Mouse (Mus musculus) frontal cortex, postnatal 36 days (tissue): ENCODE results near the gene Lingo1.

Experiments used
- DNase-seq, 2 experiments: peaks; one replicate each; pipeline ENCODE4 v3.0.0; 2022; ENCODE audit warnings: low spot score in 2 of 2

The Lingo1 gene

GRCm38 (mm10) chr9:56681950-56682349 lies 114.3 kb downstream of the Lingo1 start:
- peak; percentile 75 to 82 for DNase-seq

GRCm38 (mm10) chr9:56678929-56679681 lies 117.2 kb downstream of the Lingo1 start:
- no peak for DNase-seq

- DNase-seq = no peak
Observed at GRCm38 (mm10) chr9:56675696-56676095, 120.6 kb downstream of the Lingo1 start.

GRCm38 (mm10) chr9:56669605-56670221 lies 126.6 kb downstream of the Lingo1 start:
- DNase-seq = peak in 1 of 2 experiments; percentile 51

- no peak for DNase-seq
Observed at GRCm38 (mm10) chr9:56664136-56664535, 132.1 kb downstream of the Lingo1 start.

- peak; percentile 54 to 66 for DNase-seq
Observed at GRCm38 (mm10) chr9:56662946-56663345, 133.3 kb downstream of the Lingo1 start.

GRCm38 (mm10) chr9:56662405-56662804 lies 133.9 kb downstream of the Lingo1 start:
- DNase-seq = no peak

- DNase-seq = no peak
Observed at GRCm38 (mm10) chr9:56661217-56661840, 134.9 kb downstream of the Lingo1 start.

- DNase-seq = no peak
Observed at GRCm38 (mm10) chr9:56658580-56658979, 137.7 kb downstream of the Lingo1 start.

- DNase-seq = peak; percentile 84 to 90
Observed at GRCm38 (mm10) chr9:56657996-56658398, 138.3 kb downstream of the Lingo1 start.

GRCm38 (mm10) chr9:56656766-56657542 lies 139.3 kb downstream of the Lingo1 start:
- DNase-seq = peak; percentile 86 to 90

- DNase-seq = no peak
Observed at GRCm38 (mm10) chr9:56655167-56655566, 141.1 kb downstream of the Lingo1 start.

GRCm38 (mm10) chr9:56652551-56652950 lies 143.7 kb downstream of the Lingo1 start:
- DNase-seq = no peak

- no peak for DNase-seq
Observed at GRCm38 (mm10) chr9:56651586-56651985, 144.7 kb downstream of the Lingo1 start.

- peak in 1 of 2 experiments; percentile 56 for DNase-seq
Observed at GRCm38 (mm10) chr9:56646227-56647025, 149.8 kb downstream of the Lingo1 start.

GRCm38 (mm10) chr9:56643474-56643873 lies 152.8 kb downstream of the Lingo1 start:
- no peak for DNase-seq

- no peak for DNase-seq
Observed at GRCm38 (mm10) chr9:56638226-56638905, 157.9 kb downstream of the Lingo1 start.

GRCm38 (mm10) chr9:56637403-56637857 lies 158.8 kb downstream of the Lingo1 start:
- DNase-seq = peak; percentile 77 to 81

GRCm38 (mm10) chr9:56636766-56637402 lies 159.4 kb downstream of the Lingo1 start:
- no peak for DNase-seq

- peak; percentile 92 to 96 for DNase-seq
Observed at GRCm38 (mm10) chr9:56636214-56636613, 160.1 kb downstream of the Lingo1 start.
